Mouse (Mus musculus): ENCODE measurements around the gene Ctnnd2. TPM values are rescaled to one million over a fixed set of nuclear protein-coding genes. Genes with fewer than 3 reads are reported as not detected.

Gene Ctnnd2
- 0.37 TPM for polyA plus RNA-seq (2017; shearing (Covaris generic))

GRCm38 (mm10) chr15:30172391-30173281 is at the start of gene Ctnnd2:
Gene Ctnnd2, plus strand, starts transcription at chr15:30172593.

Data from inflammation-experienced regulatory T-cells, adult 16 weeks (primary cell).